Mouse (Mus musculus) urinary bladder, adult 2 months (tissue): ENCODE data around the gene Jakmip3. TPM values are rescaled to one million over a fixed set of nuclear protein-coding genes. Genes with fewer than 3 reads are reported as not detected.

Source experiments
- DNase-seq: peaks from one replicate; pipeline ENCODE4 v3.0.0; 2022; ENCODE audit warnings: low spot score
- polyA plus RNA-seq: library from polyadenylated mRNA; depleted of rRNA; stranded (reverse); fragments of >200 nt; gene quantifications from 2 replicates; pipeline ENCODE4 v1.2.3, GENCODE M21; 2012; rRNA removed

Gene Jakmip3
- polyA plus RNA-seq, 1 experiment, result 0.94 TPM

DNA sequence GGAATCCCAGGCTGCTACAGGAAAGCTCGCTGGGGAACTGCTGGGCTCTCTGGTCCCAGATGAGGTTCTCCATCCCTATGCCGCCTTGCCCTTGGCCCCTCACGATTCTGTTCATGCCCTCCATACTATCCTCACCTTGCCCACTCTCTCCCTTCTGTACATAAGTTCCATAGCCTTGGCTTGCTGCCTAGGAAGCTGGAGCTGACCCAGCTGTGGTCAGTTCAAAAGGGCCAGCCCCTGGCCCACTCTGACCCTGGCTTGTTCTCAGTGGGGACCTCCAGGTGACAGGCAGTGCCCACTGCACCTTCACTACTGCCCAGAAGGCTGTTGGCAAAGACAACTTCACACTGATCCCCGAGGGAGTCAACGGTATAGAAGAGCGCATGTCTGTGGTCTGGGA, 155.9 kb downstream of the Jakmip3 start:
- no peak for DNase-seq

DNA sequence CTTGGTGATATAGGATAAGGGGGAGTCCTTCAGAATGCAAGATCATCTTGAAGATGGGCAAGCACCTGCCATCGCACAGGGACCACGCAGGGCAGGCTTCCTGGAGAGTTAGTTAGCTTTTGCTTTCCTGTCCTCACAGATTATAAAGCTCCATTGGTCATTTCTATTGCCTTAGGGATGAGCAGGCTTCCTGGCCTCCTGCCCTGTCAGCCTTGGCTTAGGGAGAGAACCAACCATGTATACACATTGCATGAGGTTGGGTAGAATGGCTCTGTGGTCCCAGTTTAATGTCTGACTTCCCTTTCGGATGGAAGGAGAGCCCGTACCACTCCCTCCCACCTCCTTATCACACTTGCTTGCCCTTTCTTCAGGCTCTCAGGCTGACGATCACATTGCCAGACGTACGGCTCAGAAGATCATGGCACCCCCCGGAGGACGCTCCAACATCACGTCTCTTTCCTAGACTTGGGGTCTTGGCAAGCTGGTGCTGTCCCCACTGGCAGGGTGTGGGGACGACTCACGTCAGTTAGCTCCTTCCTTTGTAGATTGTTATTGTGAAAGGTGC, 160.1 kb downstream of the Jakmip3 start:
- no peak for DNase-seq

DNA sequence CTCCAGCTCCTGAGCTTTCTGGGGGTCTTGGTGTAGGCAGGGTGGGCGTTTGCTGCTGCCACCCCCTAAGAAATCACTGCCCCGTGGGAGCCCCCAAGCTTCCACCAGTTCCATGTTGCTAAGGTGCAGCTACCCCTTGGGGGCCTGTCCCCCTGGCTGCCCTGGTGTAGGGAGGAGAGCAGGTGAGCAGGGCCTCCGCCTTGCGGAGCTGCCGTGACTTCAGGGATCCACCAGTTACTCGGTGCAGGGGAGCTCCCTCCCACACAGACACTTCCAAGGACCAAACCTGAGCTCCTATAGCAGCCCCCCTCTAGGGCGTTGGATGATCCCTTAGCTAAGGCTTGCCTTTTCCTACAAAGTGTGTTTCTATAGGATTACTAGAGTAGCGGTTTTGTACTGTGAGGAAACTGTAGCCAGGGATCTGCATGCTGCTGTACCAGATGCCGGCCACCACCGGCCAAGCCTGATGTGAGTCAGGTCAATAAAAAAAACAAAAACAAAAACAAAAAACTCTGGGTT, 160.8 kb downstream of the Jakmip3 start:
- no peak for DNase-seq

DNA sequence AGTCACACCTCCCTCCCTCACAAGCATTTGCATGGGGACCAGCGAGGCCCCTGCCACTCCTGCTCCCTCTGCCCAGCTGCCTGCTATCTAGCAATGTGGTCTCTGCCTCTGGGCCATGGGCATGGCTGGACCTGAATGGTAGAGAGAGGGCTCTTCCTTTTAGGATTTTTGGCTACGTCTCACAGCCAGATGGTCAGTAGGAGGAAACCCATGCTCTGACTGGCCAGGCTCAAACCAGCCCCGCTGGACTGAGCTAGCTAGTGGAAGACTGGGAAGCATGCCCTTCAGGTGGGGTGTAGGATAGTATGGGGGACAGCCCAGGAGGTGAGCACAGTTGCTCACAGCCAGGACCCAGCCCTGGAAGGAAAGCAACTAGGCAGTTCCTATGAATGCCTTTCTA, 161.3 kb downstream of the Jakmip3 start:
- no peak for DNase-seq

DNA sequence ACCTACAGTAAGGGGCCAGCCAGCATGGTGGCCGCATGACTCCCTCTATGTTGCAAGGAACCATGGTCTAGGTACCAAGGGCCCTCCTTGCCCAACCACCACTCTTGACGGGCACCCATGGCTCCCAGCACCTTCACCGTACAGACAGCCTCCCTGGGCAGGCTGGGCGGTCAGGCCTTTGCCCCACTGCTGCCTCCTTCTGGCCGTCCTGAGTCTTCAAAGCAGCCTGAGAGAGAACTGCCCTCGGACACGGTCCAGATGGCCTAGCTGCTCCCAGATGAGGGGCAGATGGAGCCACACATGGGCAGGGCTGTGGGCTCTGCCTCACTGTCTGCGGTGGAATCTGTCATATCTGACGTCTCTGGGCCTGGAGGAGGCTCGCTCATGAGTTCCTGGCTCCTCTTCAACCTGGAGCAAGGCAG, 163.4 kb downstream of the Jakmip3 start:
- DNase-seq, result no peak

DNA sequence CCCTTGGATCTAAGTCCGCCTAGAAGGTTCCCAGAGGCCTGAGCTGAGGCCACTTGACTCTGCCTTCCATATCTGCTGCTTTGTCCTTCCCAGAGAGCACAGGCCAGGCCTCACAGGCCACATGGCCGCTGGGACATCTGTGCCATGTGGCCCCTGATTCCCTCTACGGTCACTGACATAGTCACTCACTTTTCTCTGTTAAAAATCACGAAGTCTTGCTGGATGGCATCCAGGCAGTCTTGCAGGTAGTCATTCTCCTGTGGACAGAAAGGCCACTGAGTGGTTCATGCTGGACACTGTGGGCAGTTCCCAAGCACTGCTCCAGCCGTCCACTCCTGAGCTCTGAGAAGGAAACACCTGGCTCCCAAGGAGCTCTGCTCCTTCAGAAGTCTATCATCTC, 164.5 kb downstream of the Jakmip3 start:
- no peak for DNase-seq

DNA sequence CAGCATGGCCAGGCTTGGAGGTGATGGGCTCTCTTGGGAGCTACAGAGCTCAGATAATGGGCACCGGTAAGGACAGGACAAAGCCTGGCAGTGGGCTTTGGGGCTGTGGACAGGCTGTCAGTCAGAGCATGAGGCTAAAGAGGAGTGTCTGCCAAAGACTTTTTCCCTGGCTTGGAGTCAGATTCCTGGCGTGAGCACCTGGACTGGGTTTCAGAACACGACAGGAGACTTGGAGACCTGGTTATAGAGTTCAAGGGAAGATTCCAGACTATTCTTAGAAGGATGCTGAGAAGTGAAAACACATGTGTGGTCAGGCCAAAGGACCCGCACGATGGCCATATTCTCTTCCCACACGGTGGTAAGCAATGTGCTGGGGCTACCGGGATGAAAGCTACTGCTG, 165.2 kb downstream of the Jakmip3 start:
- DNase-seq, result no peak

DNA sequence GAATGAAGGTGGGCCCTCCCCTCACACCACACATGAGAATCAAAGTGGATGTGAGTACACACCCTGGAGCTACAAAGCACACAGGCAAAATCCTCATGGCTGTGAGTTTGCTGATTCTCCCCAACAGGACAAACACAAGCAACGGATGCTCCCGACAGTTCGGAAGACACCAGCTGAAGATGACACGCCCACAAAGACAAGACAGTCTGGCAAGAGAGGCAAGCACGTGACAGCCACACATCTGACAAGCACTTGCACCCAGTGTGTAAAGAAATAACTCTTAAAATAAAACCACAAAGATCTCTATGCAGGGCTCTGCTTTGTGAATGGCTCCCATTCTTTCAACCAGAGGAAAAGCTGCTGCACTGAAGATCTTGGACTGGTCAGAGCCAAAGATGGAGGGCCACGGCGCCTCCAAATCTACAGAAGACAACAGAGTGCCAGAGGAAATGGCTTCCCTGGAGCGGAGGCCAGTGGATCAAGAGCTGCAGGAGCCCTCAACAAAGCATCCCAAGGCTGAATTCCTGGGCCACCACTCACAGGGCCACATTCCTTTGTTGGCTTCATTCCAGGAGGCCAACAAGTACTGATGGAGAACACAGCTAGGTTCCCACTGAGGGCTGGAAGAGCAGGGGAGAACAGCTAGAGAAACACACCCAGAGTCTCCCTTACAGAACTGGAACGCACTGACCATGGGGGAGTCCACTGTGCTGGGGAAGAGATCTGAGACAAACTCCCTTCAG, 167.5 kb downstream of the Jakmip3 start:
- DNase-seq, result no peak

DNA sequence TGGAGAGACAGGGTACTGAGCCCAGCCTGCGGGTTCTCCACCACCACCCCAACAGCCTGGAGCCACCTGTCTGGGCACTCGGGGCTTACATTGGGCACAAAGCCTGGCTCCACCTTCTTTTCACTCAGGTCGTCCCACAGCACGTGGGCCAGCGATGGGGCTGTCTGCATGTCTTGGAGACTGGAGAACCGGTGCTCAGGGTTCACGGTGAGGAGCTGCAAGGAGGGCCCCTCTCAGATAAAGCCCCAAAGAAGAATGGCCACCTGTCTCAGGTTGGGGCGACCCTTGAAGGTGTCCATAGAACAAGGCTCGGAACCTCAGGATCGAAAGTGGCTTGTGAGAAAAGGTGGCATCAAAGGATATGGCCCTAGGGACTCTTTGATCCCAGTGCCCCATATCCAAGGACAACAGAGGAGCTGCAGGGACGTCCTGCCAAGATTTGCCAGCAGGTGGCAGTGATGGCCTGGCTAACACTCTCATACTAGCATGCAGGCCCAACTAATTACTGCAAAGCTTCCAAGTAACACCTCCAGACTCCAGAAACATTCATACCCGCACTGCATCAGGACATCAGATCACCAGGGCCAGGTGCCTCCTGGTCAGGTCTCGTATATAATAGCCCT, 178.7 kb downstream of the Jakmip3 start:
- DNase-seq, result peak; percentile 62

DNA sequence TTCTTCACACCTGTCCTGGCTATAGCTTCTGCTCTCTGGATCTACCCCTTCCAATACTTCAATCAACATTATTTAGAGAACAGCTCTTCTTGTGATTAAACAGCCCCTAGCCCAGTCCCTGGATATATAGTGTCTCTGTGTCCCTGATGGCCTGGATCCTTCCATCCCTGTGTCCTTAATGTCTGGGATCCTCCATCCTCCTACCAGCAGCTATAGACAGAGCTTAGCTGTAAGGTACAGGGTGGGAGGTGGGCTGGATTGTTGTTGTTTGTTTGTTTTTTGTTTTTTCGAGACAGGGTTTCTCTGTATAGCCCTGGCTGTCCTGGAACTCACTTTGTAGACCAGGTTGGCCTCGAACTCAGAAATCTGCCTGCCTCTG, 179.2 kb downstream of the Jakmip3 start:
- DNase-seq, result no peak

DNA sequence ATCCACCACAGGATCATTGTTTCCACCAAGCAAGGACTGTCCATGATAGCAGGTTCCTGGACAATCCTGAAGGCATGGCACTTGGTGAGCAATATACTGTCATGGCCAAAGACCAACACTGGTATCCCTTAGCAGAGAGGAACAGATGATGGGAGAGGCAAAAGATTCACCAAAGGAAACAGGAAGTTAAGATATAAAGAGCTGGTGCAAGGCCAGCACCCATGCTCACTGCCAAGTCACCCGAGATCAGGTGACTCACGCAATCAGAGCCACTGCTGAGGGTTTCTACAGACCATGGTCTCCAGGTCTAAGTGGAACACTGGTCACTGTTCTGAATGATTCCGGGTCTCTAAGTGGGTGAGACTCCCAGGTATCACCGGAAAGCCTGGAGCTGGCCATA, 185.4 kb downstream of the Jakmip3 start:
- DNase-seq, result no peak

DNA sequence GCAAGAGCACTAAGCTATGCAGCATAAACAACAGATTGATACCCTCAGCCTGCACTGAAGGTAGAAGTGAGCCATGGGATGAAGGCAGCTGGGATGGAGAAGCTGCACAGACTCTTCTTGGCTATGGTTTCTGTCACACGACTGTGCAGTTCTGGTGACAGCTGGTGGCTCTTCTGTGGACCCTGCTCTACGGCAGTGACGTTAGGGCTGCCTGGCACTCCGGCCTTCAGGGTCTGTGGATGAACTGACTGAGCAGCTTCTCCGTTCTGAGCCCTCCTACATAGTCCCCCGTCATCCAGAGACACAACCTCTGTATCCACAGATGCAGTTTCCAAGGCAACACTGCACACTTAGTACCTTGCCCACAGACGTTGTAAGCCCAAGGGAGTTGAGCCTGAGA, 186.0 kb downstream of the Jakmip3 start:
- DNase-seq, result no peak

DNA sequence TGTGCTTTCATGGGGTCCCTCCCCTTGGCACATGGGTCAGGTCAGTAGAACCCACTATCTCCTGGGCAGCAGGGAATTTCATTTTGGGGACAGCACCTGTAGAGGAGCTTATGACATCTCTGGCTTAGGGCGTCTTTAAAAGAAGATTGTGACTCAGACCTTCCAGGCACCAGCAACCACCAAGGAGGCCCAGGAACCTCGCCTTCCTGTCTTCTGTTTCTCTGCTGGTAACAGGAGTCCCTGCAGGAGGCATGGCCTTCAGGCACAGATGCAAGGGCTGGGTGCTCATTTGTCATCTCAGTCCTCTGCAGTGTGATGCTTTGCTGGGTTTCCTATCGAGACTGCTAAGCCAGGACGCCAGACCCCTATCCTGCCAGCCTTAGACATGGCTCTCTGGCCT, 188.5 kb downstream of the Jakmip3 start:
- DNase-seq, result no peak

DNA sequence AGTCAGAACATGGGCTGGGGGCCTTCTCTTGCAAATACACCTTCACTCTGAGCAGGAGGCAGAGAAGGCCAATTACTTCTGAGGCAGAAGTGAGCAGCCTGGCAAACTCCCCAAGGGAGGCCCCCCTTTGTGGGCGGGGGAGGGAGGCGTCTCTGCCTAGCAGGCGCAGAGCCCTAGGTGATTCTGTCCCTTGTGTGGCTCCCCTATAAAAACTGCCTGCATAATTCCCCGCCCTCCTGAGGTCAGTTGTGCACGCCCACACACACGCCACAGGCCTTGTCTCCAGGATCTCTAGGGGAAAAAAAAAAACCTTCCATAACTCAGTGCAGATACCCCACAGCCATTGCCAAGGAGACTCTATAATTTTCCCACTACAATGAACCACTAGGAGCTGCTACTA, 189.8 kb downstream of the Jakmip3 start:
- DNase-seq, result no peak

DNA sequence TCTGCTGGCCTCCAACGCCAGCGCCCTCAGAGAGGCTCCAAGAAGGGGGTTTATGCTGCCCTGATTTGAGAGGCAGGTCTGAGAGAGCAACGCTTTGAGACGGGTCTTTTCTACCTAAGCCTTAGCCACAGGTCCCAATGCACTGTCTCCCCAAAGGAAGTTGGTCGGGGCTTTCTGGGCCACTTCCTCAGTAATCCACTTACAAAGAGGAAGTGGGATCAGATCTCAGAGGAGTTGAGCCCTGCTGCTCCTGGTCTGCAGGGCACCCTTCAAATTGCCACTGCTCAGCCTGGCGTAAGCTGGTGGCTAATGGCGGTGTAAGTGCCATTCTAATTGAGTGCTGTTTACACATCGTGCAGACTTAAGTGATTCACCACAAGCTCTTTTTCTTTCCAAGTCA, 191.0 kb downstream of the Jakmip3 start:
- no peak for DNase-seq

DNA sequence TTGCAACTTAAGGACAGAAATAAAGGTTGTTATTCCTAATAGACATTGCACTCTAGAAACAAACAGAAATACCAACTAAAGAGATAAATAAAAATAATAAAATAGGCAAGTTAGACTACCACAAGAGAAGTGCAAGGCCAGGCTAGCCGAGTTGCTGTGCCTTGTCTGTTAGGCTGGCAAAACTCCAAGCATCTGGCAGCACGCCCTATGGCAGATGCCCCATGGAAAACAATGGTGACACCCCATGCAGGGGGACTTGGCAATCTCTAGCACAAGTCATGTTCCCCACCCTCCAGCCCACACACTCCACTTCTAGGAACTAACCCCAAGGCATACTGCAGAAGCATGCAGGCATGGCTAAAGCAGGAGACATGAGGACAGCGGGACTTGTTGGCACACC, 192.9 kb downstream of the Jakmip3 start:
- no peak for DNase-seq

Other genes with a start within 250 kb of the Jakmip3 start
- gene Ppp2r2d, start 94.7 kb upstream of the Jakmip3 start, polyA plus RNA-seq, result 36.9 and 38.5 TPM in 2 replicates
- 43.6 and 47.4 TPM in 2 replicates for gene Mapk1ip1, start 94.5 kb upstream of the Jakmip3 start, polyA plus RNA-seq
- 55.6 and 61.9 TPM in 2 replicates for gene Bnip3, start 31.2 kb upstream of the Jakmip3 start, polyA plus RNA-seq
- 3.7 and 4.3 TPM in 2 replicates for gene Dpysl4, start 145.3 kb downstream of the Jakmip3 start, polyA plus RNA-seq